Mouse (Mus musculus) layer of hippocampus, postnatal 36 days (tissue): Measurements from ENCODE around the gene Gm39566. TPM values are rescaled to one million over a fixed set of nuclear protein-coding genes. Genes with fewer than 3 reads are reported as not detected.

Source experiments
- DNase-seq, 2 experiments: peaks; one replicate each; pipeline ENCODE4 v3.0.0; 2022
- total RNA-seq, 2 experiments: library from RNA; stranded (reverse); gene quantifications; 2 replicates each; pipeline ENCODE4 v1.2.3; 2021

The Gm39566 gene
- total RNA-seq, 2 experiments from 2014 or later, result not detected

DNA sequence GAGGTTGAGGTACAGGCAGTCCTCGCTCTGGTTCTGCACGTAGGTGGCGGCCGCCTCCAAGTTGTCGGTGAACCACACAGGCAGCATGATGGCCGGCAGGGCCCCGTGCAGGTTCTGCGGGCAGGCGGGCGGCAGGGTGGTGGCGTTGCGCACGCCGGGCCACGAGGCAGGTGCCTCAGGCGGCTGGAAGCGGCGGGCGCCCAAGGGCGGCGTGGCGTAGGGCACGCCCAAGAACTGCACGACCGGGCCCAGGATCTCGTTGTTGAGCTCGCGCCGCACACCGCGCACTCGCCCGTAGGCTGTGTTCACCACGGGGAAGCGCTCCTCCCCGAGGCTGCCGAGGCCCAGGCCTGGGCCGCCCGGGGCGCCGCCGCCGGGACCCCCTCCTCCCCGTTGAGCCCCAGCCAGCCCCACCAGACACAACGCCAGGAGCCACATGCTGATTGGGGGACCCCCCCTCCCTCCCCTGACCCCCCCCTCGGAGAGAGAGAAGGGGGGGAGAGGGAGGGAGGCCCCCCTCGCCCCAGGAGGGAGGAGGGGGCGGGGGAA, 19.0 kb upstream of the Gm39566 start:
- DNase-seq, result no peak

DNA sequence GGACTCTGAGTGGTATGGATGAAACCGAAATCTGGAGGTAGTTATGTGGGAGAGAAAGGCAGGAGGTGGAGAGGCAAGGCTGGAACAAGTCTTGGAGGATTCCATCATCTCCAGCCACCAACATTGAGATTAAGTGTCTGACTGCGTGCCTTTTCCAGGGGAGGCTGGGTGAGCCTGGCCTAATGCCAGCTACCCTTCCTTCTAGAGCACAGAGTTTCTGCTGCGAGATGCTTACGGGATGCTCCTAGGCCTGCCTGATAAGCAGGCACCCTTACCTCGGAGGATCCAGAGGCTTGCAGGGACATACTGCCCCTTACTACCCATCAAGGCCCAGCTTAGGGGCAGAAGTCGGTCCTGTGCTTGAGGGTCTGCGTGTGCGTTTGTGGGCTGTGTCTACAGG, 18.5 kb upstream of the Gm39566 start:
- DNase-seq, result no peak

DNA sequence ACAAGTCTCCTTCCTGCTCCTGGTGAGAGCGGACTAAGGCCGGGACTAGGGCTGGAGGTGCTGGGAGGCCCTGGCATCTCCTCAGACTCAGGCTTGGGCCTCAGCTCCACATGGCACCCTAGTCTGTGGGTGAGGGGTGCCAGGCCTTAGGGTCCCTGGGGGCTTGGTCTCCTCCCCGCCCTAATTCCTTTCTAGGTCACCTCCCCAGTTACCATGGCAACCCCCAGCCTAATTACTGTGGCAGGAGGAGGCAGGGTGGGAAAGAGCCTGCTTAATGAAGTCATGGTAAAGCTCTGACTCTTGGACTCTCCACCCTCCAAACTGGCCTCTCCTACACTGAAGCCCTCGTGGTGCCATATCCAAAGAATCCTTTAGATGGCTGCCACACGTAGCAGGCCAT, 13.7 kb upstream of the Gm39566 start:
- DNase-seq, result no peak

DNA sequence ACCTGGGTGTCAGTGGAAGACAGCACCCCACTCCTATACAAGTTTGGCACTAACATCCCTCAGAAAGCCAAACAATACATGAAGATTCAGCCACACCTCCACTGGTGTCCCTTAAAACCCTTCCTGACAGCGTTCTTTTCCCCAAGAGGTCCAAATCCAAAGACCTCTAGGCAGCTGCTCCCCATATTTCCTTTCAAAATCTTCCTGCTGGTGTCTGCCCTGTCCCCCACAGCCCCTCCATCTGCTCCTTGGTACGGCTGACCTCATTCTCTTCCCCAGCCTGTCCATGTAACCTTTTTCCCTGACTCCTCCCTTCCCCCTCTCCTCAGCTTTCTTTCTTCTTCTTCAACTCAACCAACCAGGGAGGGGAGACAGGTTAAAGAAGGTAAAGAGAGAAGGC, 8.4 kb upstream of the Gm39566 start:
- DNase-seq, result no peak

DNA sequence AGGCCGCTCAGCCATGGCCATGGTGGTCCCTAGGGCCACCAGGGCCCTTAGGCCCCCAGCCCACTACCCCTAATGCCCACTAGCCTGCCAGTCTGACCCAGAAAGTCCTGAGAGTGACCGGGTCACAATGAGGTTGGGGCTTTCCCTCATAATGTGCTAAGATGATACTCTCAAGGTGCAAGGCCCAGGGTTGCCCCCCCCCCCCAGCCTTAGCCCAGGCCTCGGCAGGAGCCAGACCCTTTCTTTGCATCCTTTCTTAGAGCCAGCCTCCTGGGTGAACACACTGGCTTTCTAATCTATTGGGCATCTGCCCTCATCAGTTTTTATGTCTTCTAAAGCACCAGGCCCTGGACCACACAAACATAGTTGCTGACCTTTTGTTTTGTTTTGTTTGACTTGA, 7.0 kb upstream of the Gm39566 start, which contains the start of gene Spem1:
TSS of gene Spem1 (minus strand) at position 101 of the 400 bp plus-strand sequence.
- no peak for DNase-seq

DNA sequence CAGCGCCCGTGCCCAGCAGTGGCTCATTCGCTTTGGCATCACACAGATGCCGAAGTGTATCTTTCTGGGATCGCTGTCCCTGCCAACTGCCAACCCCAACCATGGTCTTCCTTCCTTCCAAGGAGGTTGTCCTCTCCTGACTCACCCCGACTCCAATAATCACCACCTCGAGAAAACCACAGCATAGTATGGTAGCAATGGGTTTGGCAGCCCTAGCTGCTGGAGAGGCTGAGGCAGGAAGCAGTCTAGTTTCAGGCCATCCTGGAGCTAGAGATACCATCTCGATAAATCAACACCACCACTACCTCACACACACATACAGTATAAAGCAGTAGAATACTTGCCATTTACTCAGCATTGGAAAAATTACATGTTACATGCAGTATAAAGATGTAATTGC, 3.8 kb upstream of the Gm39566 start:
- DNase-seq, result no peak

DNA sequence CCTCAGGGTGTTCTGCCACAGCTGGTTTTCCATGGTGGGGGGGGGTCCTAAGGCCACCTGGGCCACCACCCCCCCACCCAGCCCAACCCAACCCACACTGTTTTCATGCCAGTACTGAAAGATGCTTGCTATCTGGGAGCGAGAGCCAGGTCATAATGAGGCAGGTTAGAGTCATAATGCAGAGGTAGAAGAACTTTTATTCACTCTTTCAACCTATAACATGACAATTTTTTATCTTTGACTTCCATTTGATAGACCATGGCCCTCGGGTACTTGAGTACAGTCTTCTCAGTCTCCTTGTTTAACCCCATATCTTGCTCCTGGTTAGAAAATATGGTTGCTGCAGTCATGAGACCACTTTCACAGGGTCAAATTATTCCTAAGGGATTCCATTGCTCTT, 3.3 kb upstream of the Gm39566 start, which contains the start of gene Spem2:
TSS of gene Spem2 (minus strand) at position 101 of the 400 bp plus-strand sequence.
- no peak for DNase-seq

DNA sequence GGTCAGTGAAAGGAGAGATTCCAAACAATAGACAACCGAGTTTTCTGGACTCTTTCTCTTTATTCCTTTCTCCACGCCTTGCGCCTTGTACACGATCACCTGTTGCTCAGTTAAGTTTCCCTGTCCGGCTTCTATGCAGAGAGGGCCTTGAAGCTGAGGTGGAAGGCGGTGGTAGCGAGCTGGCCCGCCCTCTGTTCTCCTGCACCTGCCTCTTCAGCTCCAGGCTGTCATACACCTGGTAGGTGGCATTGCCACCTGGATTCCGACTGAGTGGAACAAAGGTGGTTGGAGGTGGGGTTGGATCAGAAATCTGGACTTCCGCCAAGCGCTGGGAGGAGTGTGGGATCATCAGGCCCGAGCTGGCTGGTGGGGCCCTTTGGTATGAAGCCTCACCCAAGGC, 1.4 kb upstream of the Gm39566 start:
- DNase-seq, result no peak

DNA sequence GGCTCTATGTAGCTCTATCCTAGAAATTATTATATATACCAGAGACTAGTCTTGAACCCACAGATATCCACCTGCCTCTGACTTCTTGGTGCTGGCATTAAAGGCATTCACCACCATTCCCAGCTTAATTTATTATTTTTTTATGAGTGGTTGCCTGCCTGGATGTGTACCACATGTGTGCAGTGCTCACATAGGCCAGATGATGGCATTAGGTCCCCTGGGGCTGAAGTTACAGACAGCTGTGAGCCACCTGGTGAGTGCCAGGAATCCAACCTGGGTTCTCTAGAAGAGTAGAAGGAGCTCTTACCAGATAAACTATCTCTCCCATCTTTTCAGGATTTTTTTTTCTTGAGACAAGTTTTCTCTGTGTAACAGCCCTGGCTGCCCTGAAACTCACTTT, 4.8 kb downstream of the Gm39566 start:
- no peak for DNase-seq

DNA sequence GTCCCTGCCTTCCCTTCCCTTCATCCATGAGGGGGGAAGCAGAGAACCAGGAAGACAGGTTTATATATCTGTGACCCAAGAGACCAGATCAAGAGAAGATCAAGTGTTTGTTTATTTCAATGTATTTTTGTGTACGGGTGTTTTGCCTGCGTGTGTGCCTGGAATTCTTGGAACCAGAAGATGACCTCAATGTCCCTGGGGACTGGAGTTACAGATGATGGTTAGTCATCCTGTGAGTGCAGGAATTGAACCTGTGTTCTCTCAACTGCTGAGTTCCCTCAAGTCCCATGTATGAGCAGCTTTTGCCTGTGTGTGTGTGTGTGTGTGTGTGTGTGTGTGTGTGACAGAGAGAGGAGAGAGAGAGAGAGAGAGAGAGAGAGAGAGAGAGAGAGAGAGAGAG, 7.5 kb downstream of the Gm39566 start:
- DNase-seq, result no peak

DNA sequence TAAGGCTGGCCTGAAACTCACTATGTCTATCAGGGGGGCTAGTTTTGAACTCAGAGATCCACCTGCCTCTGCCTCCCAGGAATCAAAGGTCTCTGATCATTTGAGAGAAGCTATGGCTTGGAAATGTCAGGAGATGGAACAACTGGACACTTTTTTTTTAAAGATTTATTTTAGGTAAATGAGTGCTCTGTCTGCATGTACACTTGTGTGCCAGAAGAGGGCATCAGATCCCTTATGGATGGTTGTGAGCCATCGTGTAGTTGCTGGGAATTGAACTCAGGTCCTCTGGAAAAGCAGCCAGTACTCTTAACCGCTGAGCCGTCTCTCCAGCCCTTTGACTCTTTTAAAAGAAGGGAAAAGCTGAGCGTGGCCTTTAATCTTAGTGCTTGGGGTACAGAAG, 8.7 kb downstream of the Gm39566 start:
- DNase-seq, result no peak

DNA sequence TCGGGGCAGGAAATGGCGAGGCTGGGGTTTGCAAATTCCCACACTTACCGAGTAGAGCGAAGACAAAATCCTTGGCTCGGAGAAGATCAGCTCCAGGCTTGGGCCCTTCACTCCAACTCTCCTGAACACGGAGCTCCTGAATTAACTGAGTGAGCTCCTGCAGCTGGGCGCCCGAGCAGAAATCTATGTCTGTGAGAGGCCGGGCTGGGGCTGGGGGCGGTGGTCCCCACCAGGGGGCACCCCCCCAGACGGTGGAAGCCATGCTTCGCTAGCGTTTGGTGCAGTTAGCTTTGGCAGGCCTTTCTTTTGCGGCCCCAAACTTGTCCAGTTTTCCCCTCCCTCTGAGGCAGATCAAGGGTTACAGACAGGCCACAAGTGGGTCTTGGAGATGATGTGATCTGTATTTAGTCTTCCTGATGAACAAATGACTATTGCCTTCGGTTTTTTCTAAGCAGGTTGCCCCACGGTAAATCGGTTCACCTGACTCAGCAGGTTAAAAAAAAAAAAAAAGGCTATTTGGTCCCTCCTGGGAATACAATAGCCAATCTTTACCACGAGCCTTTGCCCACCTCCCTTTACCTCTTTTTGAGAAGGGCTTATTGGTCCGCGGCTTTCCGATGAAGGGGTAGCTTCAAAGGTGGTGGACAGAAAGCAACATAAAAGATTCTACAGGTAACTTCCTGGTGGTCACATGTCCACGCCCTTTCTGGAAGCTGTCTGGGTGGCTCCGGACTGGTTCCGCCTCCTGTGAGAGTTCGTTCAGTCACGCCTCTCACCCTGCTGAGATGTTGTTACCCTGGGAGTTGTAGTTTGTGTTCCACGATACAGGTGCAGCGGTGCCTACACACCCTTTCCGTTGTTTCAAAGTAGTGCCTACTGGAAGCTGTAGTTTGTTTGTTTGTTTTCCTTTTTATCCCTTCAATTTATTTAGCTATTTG, 9.9 kb downstream of the Gm39566 start, which contains the start of gene Tmem102:
TSS of gene Tmem102 (minus strand) at position 653 of the 938 bp plus-strand sequence.
- DNase-seq, result no peak

DNA sequence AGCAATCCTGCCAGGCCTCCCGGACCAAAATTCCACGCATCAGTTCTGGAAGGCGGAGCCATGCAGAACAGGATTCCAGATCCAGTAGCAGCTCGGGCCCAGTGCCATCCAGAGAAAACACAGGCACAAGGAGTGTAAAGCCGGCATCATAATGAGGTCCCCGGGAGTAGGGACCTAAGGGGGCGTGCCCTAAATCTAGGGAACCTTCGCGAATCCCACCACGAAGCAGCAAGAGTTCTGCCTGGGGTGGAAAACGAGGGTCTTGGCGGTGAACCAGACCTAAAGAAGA, 10.5 kb downstream of the Gm39566 start:
- no peak for DNase-seq

DNA sequence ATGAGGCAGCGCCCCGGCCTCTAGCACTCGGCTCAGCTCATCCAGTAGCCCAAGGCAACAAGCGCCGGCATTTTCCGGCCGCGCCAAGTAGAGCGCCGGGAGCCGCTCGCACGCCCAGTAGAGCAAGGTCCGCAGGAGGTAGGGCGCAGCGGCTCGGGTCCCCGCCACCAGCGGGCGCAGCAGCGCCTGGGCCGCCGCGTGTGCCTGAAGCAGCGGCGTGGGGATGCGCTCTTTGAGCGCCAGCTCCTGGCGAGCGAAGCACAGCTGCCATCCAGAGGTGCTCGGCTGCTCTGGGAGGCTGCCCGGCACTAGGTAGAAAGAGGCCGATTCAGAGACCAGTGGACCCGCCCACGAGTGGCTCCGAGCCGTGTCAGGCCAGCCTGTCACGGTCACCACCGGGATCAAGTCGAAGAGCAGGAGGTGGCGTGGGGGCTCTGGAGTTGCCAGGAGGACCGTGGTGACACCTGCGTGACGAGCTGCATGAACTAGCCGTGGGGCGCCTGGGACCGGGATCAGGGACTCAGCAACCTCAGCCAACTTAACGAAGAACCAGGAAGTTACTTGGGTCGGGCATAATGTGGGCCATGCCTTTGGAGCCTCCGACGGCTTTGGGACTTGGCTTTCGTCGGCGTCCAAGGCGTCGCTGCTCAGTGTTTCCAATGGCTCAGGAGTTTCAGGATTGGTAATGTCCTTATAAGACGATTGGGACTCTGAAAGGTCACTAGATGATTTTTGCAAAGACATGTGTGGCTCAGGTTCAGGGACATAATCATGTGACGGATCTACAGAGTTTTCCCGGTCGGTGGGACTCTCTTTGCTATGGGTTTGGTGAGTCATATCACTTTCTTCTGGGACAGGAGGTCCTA, 11.1 kb downstream of the Gm39566 start:
- DNase-seq, result peak; percentile 58 to 70

DNA sequence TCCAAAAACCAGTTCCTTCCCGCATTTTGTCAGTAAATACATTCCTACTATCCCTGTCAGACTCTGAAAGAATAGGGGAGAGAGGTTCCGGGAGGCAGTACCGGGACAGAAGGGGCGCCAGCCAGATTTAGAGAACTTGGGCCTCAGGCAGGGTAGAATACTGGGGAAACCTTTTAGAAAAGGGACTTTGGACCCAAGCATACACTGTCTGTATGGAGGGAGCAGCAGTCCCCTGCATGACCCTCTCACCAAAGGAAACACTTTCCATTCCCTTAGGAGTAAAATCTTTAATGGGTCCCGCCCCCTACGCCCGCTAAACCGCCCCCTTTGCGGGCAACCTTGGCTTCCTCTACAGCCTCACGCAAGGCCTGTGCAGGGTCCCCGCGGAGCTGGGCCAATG, 11.8 kb downstream of the Gm39566 start:
- no peak for DNase-seq

DNA sequence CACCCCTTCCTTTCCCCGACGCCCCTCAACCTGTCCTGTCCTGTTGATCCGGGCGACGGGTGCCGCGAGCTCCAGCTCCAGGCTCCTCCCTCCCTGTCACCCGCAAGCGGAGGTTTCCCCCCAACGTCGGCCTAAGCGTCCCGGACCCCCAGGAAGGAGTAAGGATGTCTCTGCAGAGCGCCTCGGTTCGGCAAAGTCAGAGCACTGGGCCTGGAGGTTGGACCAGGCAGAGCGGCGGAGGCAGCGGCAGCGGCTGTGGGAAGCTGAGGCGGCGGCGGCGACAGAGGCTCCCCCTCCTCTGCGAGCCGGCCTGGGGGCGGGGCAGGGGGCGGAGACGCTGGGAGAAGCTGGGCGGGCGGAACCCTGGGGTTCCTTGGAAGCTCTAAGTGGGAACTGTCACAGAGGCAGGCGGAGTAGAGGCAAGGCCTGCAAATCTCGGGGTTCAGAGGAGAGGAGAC, 12.4 kb downstream of the Gm39566 start:
- peak; percentile 85 to 86 for DNase-seq

DNA sequence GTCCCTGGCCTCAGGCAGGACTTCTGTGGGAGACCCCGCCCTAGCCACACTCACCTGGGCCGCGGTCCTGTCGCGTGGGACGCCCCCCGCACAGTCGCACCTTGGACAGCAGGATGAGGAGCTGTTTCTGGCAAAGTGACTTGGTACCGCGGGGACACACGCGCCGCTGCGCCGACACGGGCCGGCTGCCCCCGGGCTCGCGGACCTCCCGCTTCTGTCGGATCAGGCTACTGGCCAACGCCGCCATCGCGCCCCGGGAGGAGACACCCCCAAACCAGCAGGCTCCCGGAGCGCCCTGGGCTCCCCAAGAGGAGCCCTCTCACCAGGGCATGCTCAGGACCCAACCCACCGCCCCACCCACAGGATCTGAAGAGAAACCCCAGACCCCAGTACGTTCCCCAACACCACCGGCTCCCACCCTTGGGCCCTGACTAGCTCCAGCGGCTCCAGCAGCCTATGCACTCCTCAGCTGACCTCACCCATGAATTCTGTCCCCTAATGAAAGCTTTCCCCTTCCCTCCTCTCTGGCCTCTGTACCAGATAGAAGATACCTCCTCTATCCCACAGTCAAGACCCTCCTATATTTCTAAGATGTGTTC, 13.6 kb downstream of the Gm39566 start, which contains the start of gene Fgf11:
TSS of gene Fgf11 (minus strand) at position 479 of the 599 bp plus-strand sequence.
- no peak for DNase-seq

DNA sequence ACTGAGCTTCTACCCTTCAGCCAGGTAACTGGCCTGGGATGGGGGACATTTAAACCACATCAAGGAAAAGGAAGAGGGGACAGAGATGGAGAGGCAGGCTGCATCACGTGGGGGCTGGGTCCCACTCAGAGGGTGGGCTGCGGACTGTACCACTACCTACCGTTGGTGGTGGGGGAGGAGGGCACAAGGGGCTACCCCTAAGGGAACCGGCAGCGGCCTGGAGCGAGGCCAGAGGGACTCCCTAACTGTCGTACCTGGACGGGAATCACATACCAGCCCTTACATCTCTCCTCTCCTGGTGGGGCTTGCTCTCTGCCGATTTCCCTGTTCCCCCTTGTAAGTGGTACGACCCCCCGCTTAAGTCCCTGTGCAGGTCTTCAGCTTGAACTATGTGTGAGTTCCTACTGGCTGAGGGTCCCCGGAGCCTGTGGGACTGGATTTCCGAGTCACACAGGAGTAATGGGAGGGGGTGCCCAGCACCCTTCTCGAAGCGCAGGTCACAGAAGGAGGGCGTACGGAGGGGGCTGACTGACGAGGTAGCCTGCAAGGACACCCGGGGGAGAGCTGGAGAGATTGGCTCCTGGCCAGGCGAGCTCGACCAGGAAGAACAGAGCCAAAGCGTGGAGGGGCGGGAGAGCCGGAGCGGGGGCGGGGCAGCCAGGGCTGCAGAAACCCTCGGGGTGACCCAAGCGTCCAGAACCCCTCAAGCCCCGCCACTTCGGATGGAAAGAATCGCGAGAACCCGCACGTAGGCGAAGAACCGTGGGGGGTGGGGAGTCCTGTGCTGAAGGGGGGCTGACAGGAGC, 14.5 kb downstream of the Gm39566 start:
- DNase-seq, result peak; percentile 43 to 45

DNA sequence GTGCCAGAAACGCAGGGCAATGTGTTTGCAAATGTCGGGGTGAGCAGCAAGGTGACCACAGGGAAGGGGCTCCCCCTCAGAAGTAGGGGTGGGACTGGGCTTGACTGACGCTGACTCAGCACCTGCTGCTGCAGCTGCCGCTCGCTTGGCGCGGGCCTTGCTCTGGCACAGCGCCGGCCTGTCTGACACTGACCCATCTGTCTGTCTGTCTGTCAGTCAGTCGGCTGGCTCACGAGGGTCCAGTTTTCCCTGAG, 15.0 kb downstream of the Gm39566 start:
- peak in 1 of 2 experiments; percentile 45 for DNase-seq

DNA sequence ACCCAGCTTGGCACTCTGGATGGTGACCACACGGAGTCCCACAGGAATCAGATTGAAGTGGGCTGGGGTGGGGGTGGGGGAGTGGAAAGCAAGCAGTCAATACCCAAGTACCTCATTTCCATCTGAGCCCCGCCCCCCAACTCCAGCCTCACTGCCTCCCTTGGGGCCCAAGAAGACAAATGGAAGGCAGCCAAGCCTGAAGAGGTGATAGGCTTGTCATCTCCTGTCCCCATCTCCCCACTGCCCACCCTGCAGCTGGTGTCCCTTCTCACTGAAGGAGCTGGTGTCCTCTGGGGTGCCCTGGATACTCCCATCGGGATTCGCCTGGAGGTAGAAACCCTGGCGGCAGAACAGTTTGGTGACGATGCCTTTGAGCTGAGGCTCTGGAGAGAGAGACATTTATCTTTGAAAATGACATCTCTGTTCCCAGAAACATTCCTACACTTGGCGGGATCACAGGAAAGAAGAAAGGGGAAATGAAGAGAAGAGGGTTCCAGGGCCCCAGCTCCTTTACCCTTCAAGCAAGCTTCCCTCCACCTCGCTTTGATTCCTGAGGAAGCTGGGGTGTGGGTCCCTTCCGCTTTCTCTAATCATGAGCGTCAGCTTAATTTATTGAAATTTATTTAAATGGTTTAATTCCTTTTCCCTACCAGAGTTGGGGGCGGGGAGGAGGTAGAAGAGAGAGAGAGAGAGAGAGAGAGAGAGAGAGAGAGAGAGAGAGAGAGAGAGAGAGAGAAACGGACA, 15.5 kb downstream of the Gm39566 start:
- no peak for DNase-seq

DNA sequence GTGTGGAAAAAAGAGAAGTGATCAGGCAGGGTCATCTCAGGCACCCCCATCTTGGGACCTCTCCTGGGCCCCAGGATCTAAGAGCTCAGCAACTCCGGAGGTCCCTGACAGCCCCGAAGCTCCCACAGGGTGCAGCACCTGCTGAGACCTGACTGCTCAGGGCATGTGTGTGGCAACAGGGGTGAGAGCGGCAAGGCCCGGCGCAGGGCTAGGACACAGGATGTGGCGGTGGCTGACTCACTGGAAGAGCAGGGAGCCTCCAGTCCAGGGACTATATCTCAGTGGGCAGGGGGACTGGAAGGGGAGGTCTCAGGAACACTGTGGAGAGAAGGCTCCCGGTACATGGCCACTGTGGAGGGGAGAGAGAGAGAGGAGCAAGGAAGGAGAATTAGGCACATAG, 17.2 kb downstream of the Gm39566 start:
- no peak for DNase-seq
